Mouse (Mus musculus): ENCODE measurements around the gene Lhx1. TPM values are rescaled to one million over a fixed set of nuclear protein-coding genes. Genes with fewer than 3 reads are reported as not detected.

Gene Lhx1
- polyA plus RNA-seq, 1 experiment from 2014 or later, result 0.04 TPM

DNA sequence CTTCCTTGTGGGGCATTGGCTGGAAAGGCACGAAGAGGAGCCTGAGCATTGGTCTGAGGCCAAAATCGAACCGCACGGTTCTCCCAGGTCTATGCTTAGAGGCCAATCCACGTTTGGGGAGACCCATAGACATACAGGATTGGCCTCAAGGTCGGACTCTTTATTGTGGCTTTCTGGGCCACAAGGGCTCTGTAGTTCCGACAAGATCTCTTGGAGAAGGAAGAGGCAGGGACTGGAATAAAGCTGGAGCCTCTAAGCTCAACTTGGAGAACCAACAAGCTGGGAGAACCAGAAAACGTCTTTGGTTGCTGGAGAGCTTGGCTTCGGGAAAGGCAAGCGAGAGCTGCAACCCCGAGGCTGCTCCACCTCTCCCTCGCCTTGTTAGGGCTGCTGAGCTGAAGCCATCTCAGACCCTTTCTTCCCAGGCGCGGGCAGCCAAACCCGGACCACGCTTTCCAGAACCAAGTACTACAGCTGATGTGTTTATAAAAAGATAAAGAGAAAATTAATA, 2.0 kb downstream of the Lhx1 start:
- no peak for ATAC-seq (replicated peaks; ENCODE audit: insufficient number of reproducible peaks, low FRiP score, low TSS enrichment)
- 1% methylated on average over 16 of the region's 16 CpGs for WGBS (ENCODE audit: insufficient replicate concordance)
- Histone ChIP-seq H3K27ac (ENCODE audit: low read depth, low read length) (no peak overlapping the region), H3K9me3 (replicated peaks; ENCODE audit: control insufficient read depth, low read length) (no peaks in the 10 kb centered on the region), H3K4me3 (ENCODE audit: low read depth, low read length) (no peak overlapping the region), H3K4me2 (peak overlapping the region; percentile 96), H3K9ac (ENCODE audit: low read depth, low read length) (no peak overlapping the region), H3K27me3 (ENCODE audit: control insufficient read depth, insufficient read depth, low read length) (peaks cover 100% of the 10 kb centered on the region), H3K36me3 (ENCODE audit: control insufficient read depth, insufficient read depth, low read length) (no peaks in the 10 kb centered on the region), H3K4me1 (ENCODE audit: control insufficient read depth, insufficient read depth, low read length) (peaks cover 14% of the 10 kb centered on the region)

DNA sequence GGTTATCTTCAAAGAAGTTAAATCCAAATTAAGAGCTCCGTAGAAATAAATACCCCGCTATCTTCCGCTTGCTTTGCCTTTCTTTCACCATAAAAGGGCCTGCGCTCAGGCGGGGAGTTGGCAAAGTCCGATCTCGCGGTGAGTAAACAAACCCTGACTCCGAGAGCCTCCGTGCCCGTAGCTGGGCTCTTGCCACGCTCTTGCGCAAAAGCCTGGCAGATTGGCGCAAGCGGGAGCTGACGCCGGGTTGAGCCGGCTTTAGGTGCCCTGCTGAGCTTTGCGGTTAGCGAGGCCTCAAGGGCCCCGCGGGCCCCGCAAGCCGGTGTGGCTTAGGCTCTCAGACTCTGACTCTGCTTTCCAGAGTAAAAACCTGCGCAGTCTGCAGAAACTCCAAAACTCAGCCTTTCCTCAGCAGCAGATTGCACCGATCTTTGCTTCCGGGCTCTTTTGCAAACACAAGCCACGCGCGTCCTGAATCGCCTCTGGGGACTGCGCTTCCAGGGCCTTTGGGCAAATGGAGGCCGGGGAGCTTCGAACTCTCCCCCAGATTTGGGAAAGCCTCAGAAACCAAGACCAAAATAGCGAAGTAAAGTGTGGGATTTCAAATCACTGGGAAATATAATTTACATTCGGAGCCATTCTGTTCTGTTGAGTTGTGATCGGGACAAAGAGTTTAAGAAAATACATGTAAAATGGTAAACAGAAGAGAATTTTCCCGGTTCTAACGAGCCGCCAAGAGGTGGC, 2.6 kb downstream of the Lhx1 start:
- Histone ChIP-seq H3K9ac (ENCODE audit: low read depth, low read length) (no peak overlapping the region), H3K27ac (ENCODE audit: low read depth, low read length) (no peak overlapping the region), H3K27me3 (ENCODE audit: control insufficient read depth, insufficient read depth, low read length) (peaks cover 94% of the 10 kb centered on the region), H3K4me1 (ENCODE audit: control insufficient read depth, insufficient read depth, low read length) (peaks cover 14% of the 10 kb centered on the region), H3K4me3 (ENCODE audit: low read depth, low read length) (peak overlapping the region; percentile 30), H3K9me3 (replicated peaks; ENCODE audit: control insufficient read depth, low read length) (no peaks in the 10 kb centered on the region), H3K36me3 (ENCODE audit: control insufficient read depth, insufficient read depth, low read length) (no peaks in the 10 kb centered on the region), H3K4me2 (peak overlapping the region; percentile 62)
- no peak for ATAC-seq (replicated peaks; ENCODE audit: insufficient number of reproducible peaks, low FRiP score, low TSS enrichment)
- under 1% methylated on average over 40 of the region's 40 CpGs for WGBS (ENCODE audit: insufficient replicate concordance)

DNA sequence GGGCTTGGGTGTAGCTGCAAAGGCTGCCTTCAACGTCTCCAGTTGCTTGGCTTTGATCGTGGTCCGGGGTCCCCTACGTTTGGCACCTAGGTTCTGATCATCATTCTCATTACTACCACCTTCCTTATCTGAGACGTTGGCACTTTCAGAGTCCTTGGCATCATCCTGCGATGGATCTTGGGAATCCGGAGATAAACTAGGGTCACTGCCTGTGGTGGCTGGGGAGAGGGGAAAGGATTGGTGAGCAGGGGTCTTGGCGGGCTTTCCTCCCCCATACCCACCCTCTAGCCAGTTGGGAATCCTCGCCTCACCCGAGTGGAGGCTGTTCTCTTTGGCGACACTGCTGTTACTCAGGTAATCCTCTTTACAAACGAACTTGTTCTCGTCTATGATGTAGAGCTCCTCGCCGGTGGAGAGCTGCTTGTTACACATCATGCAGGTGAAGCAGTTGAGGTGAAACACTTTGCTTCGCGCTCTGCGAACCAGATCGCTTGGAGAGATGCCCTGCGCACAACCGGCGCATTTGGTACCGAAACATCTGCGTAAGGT, 3.5 kb downstream of the Lhx1 start:
- H3K4me2 ChIP-seq, result no peak overlapping the region
- no peak overlapping the region for H3K4me3 ChIP-seq (ENCODE audit: low read depth, low read length)
- 21% methylated on average over 24 of the region's 24 CpGs for WGBS (ENCODE audit: insufficient replicate concordance)
- peaks cover 14% of the 10 kb centered on the region for H3K4me1 ChIP-seq (ENCODE audit: control insufficient read depth, insufficient read depth, low read length)
- no peak overlapping the region for H3K27ac ChIP-seq (ENCODE audit: low read depth, low read length)
- no peaks in the 10 kb centered on the region for H3K9me3 ChIP-seq (replicated peaks; ENCODE audit: control insufficient read depth, low read length)
- peaks cover 94% of the 10 kb centered on the region for H3K27me3 ChIP-seq (ENCODE audit: control insufficient read depth, insufficient read depth, low read length)
- no peaks in the 10 kb centered on the region for H3K36me3 ChIP-seq (ENCODE audit: control insufficient read depth, insufficient read depth, low read length)
- no peak overlapping the region for H3K9ac ChIP-seq (ENCODE audit: low read depth, low read length)
- no peak for ATAC-seq (replicated peaks; ENCODE audit: insufficient number of reproducible peaks, low FRiP score, low TSS enrichment)

DNA sequence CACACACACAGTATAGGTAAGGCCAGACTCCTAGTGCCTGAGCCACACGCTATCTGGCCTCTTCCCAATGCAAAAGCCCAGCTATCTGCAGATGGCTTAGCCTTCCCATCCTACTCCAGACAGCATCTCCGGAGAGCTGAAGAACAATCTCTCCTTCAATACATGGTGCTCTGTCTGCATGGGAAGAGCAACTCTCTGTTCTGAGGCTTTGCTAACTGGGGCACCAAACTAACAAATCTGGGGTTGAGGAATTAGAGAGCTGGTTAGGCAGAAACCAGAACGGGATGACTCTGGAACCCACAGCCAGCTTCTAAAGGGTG, 4.3 kb downstream of the Lhx1 start:
- ATAC-seq (replicated peaks; ENCODE audit: insufficient number of reproducible peaks, low FRiP score, low TSS enrichment), result no peak
- no peaks in the 10 kb centered on the region for H3K36me3 ChIP-seq (ENCODE audit: control insufficient read depth, insufficient read depth, low read length)
- H3K4me3 ChIP-seq (ENCODE audit: low read depth, low read length), result no peak overlapping the region
- H3K4me2 ChIP-seq, result no peak overlapping the region
- peaks cover 12% of the 10 kb centered on the region for H3K4me1 ChIP-seq (ENCODE audit: control insufficient read depth, insufficient read depth, low read length)
- no peak overlapping the region for H3K27ac ChIP-seq (ENCODE audit: low read depth, low read length)
- peaks cover 93% of the 10 kb centered on the region for H3K27me3 ChIP-seq (ENCODE audit: control insufficient read depth, insufficient read depth, low read length)
- no peak overlapping the region for H3K9ac ChIP-seq (ENCODE audit: low read depth, low read length)
- 51% methylated on average over 3 of the region's 3 CpGs for WGBS (ENCODE audit: insufficient replicate concordance)
- no peaks in the 10 kb centered on the region for H3K9me3 ChIP-seq (replicated peaks; ENCODE audit: control insufficient read depth, low read length)

DNA sequence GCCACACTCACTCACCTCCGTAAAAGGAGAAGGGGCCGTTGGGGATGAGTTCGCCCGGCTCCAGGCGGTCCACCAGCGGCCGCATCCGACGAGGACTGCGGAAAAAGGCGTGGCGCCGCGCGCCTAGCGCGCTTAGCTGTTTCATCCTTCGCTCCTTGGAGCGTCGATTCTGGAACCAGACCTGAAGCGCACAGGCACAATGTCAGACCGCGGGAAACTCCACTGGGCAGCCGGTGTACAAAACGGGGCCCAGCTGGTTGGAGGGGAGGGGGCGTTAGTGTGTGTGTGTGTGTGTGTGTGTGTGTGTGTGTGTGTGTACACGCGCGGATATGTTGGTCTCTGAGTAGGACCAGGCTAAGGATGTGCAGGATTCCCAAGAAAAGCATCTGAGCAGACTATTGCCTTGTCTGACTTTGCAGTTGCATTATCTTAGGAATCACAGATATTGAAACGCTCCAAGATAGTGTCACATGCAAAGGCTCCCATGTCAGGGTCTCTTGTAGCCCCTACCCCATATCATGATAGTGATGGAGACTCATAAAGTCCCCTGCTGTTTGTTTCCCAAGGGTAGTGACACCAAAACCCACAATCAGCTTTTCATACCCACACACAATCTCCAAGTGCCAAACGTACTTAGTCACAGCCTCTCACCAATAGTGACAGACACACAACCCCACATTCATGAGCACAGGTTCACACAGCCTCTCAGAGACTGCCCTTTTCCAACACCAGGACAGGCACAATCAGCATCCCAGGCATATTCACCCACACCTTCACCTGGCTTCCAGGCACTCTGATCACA, 4.9 kb downstream of the Lhx1 start:
- H3K36me3 ChIP-seq (ENCODE audit: control insufficient read depth, insufficient read depth, low read length), result no peaks in the 10 kb centered on the region
- H3K4me3 ChIP-seq (ENCODE audit: low read depth, low read length), result no peak overlapping the region
- no peak overlapping the region for H3K27ac ChIP-seq (ENCODE audit: low read depth, low read length)
- no peaks in the 10 kb centered on the region for H3K9me3 ChIP-seq (replicated peaks; ENCODE audit: control insufficient read depth, low read length)
- H3K9ac ChIP-seq (ENCODE audit: low read depth, low read length), result no peak overlapping the region
- peaks cover 11% of the 10 kb centered on the region; the same call in 1 of the 2 replicates for H3K4me1 ChIP-seq (ENCODE audit: control insufficient read depth, insufficient read depth, low read length)
- no peak for ATAC-seq (replicated peaks; ENCODE audit: insufficient number of reproducible peaks, low FRiP score, low TSS enrichment)
- H3K27me3 ChIP-seq (ENCODE audit: control insufficient read depth, insufficient read depth, low read length), result peaks cover 93% of the 10 kb centered on the region
- H3K4me2 ChIP-seq, result no peak overlapping the region
- WGBS (ENCODE audit: insufficient replicate concordance), result 12% methylated on average over 31 of the region's 31 CpGs

DNA sequence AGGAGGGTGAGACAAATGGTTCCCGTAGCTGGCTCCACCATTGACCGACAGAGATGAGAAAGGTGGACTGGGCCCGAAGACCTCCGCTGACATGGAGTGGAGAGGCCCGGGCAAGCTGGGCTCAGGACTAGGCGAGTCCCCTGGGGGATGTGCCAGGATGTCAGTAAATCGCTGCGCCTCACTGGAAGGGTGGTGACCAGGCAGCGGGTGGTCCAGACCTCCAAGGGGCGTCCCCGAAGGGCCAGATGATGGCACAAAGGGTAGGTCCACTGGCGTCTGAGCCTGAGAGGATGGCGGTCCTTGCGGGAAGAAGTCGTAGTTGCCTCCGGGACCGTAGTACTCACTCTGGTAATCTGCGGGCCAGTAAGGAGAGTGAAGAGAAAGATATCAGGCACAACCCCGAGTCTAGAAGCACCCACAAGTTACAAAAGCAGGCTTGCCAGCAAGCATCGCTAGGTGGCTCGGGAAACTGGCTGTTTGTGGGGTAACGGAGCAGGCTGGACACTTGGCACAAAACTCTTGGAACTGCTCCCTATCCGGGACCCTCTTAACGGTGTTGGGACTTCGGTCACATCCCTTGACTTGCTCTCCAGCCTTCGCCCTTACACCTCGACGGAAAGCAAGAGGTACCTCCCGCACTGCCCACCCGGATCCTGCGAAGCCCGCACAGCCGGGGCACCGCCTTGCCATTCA, 5.6 kb downstream of the Lhx1 start:
- no peak overlapping the region for H3K27ac ChIP-seq (ENCODE audit: low read depth, low read length)
- no peak for ATAC-seq (replicated peaks; ENCODE audit: insufficient number of reproducible peaks, low FRiP score, low TSS enrichment)
- no peak overlapping the region for H3K9ac ChIP-seq (ENCODE audit: low read depth, low read length)
- peaks cover 8% of the 10 kb centered on the region; the same call in 1 of the 2 replicates for H3K4me1 ChIP-seq (ENCODE audit: control insufficient read depth, insufficient read depth, low read length)
- WGBS (ENCODE audit: insufficient replicate concordance), result 31% methylated on average over 34 of the region's 34 CpGs
- no peak overlapping the region for H3K4me3 ChIP-seq (ENCODE audit: low read depth, low read length)
- H3K4me2 ChIP-seq, result no peak overlapping the region
- no peaks in the 10 kb centered on the region for H3K9me3 ChIP-seq (replicated peaks; ENCODE audit: control insufficient read depth, low read length)
- no peaks in the 10 kb centered on the region for H3K36me3 ChIP-seq (ENCODE audit: control insufficient read depth, insufficient read depth, low read length)
- peaks cover 93% of the 10 kb centered on the region for H3K27me3 ChIP-seq (ENCODE audit: control insufficient read depth, insufficient read depth, low read length)

DNA sequence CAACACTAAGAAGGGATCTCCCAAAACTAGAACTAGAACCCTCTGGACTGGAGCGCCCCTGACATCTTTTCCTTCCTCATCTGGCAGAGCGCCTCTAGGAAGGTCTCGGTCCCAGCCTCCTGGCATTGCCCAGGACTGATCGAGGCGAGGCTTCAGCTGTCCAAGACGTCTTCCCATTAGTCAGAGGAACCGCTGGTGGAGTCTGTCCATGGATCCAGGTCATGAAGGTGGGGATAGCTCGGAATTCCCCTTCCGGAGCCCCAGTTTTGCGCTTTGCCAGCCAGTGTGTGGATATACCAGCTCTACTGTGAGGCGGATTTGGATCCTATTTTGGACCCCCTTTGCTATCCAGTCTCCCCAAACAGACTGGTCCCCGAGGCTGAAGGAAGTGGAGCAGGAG, 6.3 kb downstream of the Lhx1 start:
- no peak overlapping the region for H3K4me2 ChIP-seq
- H3K4me1 ChIP-seq (ENCODE audit: control insufficient read depth, insufficient read depth, low read length), result peaks cover 4% of the 10 kb centered on the region
- no peak overlapping the region for H3K27ac ChIP-seq (ENCODE audit: low read depth, low read length)
- H3K9ac ChIP-seq (ENCODE audit: low read depth, low read length), result no peak overlapping the region
- no peaks in the 10 kb centered on the region for H3K9me3 ChIP-seq (replicated peaks; ENCODE audit: control insufficient read depth, low read length)
- peaks cover 92% of the 10 kb centered on the region for H3K27me3 ChIP-seq (ENCODE audit: control insufficient read depth, insufficient read depth, low read length)
- no peak for ATAC-seq (replicated peaks; ENCODE audit: insufficient number of reproducible peaks, low FRiP score, low TSS enrichment)
- 53% methylated on average over 12 of the region's 12 CpGs for whole genome bisulfite sequencing (ENCODE audit: insufficient replicate concordance)
- no peaks in the 10 kb centered on the region for H3K36me3 ChIP-seq (ENCODE audit: control insufficient read depth, insufficient read depth, low read length)
- H3K4me3 ChIP-seq (ENCODE audit: low read depth, low read length), result no peak overlapping the region

DNA sequence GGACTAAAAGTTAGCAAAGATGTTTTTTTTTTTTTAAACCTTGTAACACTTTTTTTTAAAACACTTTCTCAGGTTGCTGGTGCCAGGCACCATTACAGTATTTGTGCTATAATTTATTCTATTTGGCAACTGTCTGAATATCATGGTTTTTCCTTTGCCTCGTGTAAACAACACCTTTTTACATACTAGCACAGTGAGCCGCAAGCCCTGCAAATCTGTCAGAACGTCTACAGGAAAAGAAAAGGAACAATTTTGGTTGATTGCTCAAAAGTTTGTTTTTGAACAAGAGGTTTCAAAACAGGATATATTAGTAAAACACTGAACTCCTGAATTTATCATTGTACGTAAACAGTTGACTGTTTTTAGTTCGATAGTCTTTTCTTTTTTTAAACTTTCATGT, 7.1 kb downstream of the Lhx1 start:
- Histone ChIP-seq H3K9ac (ENCODE audit: low read depth, low read length) (no peak overlapping the region), H3K4me2 (no peak overlapping the region), H3K4me1 (ENCODE audit: control insufficient read depth, insufficient read depth, low read length) (peaks cover 6% of the 10 kb centered on the region; the same call in 1 of the 2 replicates), H3K4me3 (ENCODE audit: low read depth, low read length) (no peak overlapping the region), H3K36me3 (ENCODE audit: control insufficient read depth, insufficient read depth, low read length) (no peaks in the 10 kb centered on the region), H3K27me3 (ENCODE audit: control insufficient read depth, insufficient read depth, low read length) (peaks cover 84% of the 10 kb centered on the region), H3K27ac (ENCODE audit: low read depth, low read length) (no peak overlapping the region), H3K9me3 (replicated peaks; ENCODE audit: control insufficient read depth, low read length) (no peaks in the 10 kb centered on the region)
- ATAC-seq (replicated peaks; ENCODE audit: insufficient number of reproducible peaks, low FRiP score, low TSS enrichment), result no peak
- 67% methylated on average over 5 of the region's 5 CpGs for WGBS (ENCODE audit: insufficient replicate concordance)

Measured in heart, embryonic 11.5 days (tissue).